Mouse (Mus musculus) small intestine, adult 2 months (tissue): Measurements from ENCODE around the gene Capg.

Source experiments
- CTCF ChIP-seq: fragments of 200-500 bp; IDR thresholded peaks from 2 replicates; pipeline ENCODE4 v1.5.1; 2012; ENCODE audit warnings: low read depth, mild to moderate bottlenecking, control low read depth, inconsistent platforms, low read length, moderate library complexity, mixed read lengths; ENCODE audit not compliant: insufficient replicate concordance, insufficient read length; ENCODE audit errors: extremely low read depth
- POLR2A ChIP-seq: fragments of 200-500 bp; IDR thresholded peaks from 2 replicates; pipeline ENCODE4 v1.6.1; 2012; ENCODE audit warnings: low read depth, mild to moderate bottlenecking, control low read depth, inconsistent platforms, low read length, moderate library complexity

DNA sequence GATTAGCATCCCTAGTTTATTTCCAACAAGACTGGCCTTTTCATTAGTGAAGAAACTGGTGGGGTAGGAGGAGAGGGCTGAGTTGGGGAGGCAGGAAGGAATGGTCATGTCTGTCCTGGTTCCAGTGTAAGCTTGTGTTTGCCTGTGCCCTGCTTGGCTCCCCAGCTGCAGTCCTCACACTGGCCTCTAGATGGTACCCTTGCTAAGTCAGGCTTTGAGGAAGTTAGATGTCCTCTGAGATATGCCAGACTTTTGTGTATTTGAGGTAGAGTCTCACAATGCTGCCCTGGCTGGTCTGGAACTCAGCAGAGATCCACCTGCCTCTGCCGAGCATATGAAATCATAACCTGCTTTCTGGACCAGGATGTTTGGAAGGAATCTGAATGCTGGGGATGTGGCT lies 57.5 kb downstream of the Capg start:
- no peak for TF ChIP-seq POLR2A
- peak; percentile 86; the same call in 1 of the 2 replicates for TF ChIP-seq CTCF
